Mouse (Mus musculus) testis, adult 2 months (tissue): ENCODE results near the gene Shb. TPM values are rescaled to one million over a fixed set of nuclear protein-coding genes. Genes with fewer than 3 reads are reported as not detected.
A peak's percentile ranks its signal among the peaks of the same experiment; 100 is the strongest.

Experiments used
- H3K27ac ChIP-seq: fragments of 200-500 bp; 2 replicates; pipeline ENCODE4 v1.5.1; 2012; ENCODE audit warnings: low read depth, low read length; ENCODE audit not compliant: control insufficient read depth, insufficient read depth
- H3K27me3 ChIP-seq: fragments of 200-500 bp; 2 replicates; pipeline ENCODE4 v1.6.1; 2012; ENCODE audit warnings: mild to moderate bottlenecking, low read length, moderate library complexity; ENCODE audit not compliant: control insufficient read depth, insufficient read depth
- H3K36me3 ChIP-seq: fragments of 200-500 bp; 2 replicates; pipeline ENCODE4 v1.6.1; 2012; ENCODE audit warnings: mild to moderate bottlenecking, low read length; ENCODE audit not compliant: control insufficient read depth, insufficient read depth
- H3K4me1 ChIP-seq: fragments of 200-500 bp; 2 replicates; pipeline ENCODE4 v1.6.1; 2012; ENCODE audit warnings: low read length; ENCODE audit not compliant: control insufficient read depth, insufficient read depth
- H3K4me3 ChIP-seq: fragments of 200-500 bp; 2 replicates; pipeline ENCODE4 v1.5.1; 2012; ENCODE audit warnings: low read depth, mild to moderate bottlenecking, low read length, moderate library complexity, mixed read lengths; ENCODE audit not compliant: control insufficient read depth
- CTCF ChIP-seq: fragments of 200-500 bp; IDR thresholded peaks from 2 replicates; pipeline ENCODE4 v1.5.1; 2012; ENCODE audit warnings: low read depth, mild to moderate bottlenecking, inconsistent platforms, low read length, moderate library complexity; ENCODE audit not compliant: control insufficient read depth, insufficient read depth, insufficient replicate concordance
- POLR2A ChIP-seq: fragments of 200-500 bp; IDR thresholded peaks from 2 replicates; pipeline ENCODE4 v1.6.1; 2012; ENCODE audit warnings: low read depth, mild to moderate bottlenecking, inconsistent platforms, low read length, moderate library complexity; ENCODE audit not compliant: control insufficient read depth
- polyA plus RNA-seq: library from polyadenylated mRNA; depleted of rRNA; stranded (reverse); fragments of >200 nt; gene quantifications from 2 replicates; pipeline ENCODE4 v1.2.3, GENCODE M21; 2012

Gene Shb
- polyA plus RNA-seq, 1 experiment, result 7.3 TPM

DNA sequence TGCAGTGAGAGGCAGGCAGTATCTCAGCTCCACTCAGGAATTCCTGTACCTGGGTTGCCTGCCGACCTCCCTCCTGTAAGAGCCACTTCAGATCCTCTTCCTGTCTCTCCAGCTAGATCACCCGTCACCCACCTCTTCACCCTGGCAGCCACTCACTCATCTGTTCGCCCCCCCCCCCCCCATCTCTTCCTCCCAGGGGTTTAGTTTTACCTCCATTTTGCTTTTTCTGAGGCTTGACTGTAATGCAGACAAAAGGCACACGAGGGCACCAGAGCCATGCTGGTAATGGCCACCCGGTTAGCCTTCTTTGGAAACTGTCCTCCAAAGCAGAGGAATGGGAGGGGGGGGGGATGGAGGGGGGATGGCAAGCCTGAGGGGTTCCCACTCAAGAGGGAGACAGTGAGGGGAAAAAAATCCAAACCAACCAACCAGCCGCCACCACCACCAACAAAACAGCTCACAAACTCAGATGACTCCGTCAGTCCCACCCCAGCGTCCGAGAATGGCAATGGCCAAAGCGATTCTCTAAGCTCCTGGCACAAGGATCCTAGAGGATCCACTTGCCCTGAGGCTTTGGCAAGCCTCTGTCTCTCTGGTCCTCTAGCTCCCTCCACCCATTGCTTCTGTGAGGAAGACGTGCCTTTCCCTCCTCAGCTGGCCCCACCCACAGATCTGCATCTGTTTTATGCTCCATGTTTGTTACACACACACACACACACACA, 113.9 kb downstream of the Shb start:
- Histone ChIP-seq H3K4me3 (no peak overlapping the region), H3K4me1 (no peaks in the 10 kb centered on the region), H3K27ac (no peak overlapping the region), H3K27me3 (no peaks in the 10 kb centered on the region), H3K36me3 (no peaks in the 10 kb centered on the region)
- TF ChIP-seq CTCF (peak; percentile 51; the same call in 1 of the 2 replicates), POLR2A (no peak)

DNA sequence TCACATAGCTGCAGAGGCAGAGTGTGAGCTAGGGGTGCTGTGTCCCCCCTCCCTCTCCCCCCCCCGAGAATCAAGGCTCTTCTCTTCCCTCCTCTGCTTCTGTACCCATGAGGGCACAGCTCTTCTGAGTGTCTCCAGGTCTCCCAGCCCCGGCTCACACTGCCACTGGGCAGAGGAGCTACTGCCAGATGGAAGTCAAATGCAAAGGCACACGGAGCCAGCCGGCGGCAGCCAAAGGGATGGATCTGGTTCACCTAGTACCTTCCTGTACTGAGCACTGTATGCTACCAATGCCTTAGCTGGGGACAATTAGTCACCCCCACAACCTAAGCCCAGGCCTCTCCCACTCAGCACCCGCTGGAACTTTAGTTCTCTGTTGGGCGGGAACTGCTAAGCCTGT, 116.0 kb downstream of the Shb start:
- H3K27ac ChIP-seq, result no peak overlapping the region
- H3K27me3 ChIP-seq, result no peaks in the 10 kb centered on the region
- no peaks in the 10 kb centered on the region for H3K4me1 ChIP-seq

GRCm38 (mm10) chr4:45413674-45414338, 118.5 kb downstream of the Shb start:
- H3K27me3 ChIP-seq, result no peaks in the 10 kb centered on the region
- no peaks in the 10 kb centered on the region for H3K36me3 ChIP-seq
- no peak for TF ChIP-seq CTCF
- no peak for TF ChIP-seq POLR2A
- H3K27ac ChIP-seq, result no peak overlapping the region
- peaks cover 3% of the 10 kb centered on the region for H3K4me1 ChIP-seq
- no peak overlapping the region for H3K4me3 ChIP-seq

More for the DNA sequence above, 116.0 kb downstream of the Shb start:
- Histone ChIP-seq H3K36me3 (no peaks in the 10 kb centered on the region), H3K4me3 (peak overlapping the region; percentile 28; the same call in 1 of the 2 replicates)
- TF ChIP-seq CTCF (no peak), POLR2A (no peak)

DNA sequence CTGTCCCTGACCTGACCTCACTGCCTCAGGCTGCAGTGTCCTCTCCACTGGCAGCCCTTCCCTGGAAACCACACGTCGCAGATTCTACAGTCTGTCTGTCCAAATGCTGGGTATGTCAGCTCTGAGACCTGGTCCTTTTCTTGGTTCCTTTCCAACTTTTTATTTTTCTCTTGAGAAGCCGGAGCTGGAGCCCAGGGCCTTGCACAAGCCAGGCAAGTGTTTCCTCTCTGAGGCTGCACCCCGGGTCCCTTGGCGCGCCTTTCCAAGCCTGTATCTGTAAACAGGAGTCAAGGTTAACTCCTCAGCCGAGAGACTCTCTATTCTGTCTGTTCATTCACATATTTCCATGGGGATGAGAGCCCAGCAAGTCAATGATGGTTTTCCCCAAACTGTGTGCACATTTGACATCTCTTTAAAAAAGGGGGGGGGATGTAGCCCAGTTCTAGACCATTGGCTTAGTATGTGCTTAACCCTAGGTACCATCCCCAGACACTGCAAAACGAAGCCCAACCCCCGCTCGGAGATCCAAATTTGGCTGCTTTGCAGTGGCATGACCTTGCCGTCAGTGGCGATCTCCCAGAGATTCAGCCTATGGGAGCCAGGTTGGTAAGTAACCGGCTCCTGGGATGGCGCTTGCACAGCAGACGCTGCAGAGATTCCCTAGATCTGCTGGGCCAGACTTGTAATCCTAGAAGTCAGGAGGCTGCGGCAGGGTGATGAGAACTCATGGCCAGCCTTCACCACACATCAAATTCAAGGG, 119.7 kb downstream of the Shb start:
- H3K27ac ChIP-seq, result no peak overlapping the region
- no peak overlapping the region for H3K4me3 ChIP-seq
- TF ChIP-seq CTCF (no peak), POLR2A (no peak)
- no peaks in the 10 kb centered on the region for H3K27me3 ChIP-seq
- no peaks in the 10 kb centered on the region for H3K36me3 ChIP-seq
- peaks cover 5% of the 10 kb centered on the region for H3K4me1 ChIP-seq

DNA sequence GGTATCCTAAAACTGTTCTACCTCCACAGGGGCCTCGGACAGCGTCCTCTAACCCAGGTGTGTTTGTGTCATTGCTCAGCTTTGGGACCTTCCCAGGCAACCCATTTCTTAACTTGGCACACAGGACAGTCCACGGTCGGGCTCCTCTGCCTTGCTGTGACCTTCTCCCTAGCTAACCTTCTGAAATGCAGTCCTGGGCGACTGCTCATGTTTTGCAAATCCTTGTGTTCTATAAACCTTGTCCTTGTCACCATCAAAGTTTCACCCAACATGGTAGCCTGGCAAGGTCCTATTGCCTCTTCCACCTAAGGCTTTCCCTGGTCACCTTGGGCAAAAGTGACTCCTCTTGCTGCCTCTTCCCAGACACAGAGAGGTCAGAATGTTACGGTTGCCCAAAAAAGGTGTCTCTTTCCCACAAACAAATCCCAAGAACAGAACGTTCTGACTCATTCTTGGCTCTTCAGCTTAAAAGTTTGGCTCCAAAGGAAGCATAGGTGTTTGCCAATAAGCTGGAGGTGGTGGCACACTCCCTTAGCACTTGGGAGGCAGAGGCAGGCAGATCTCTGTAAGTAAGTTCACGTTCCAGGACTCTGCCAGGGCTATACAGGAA, 121.0 kb downstream of the Shb start:
- TF ChIP-seq CTCF (no peak), POLR2A (no peak)
- Histone ChIP-seq H3K27ac (no peak overlapping the region), H3K4me1 (peaks cover 5% of the 10 kb centered on the region), H3K27me3 (no peaks in the 10 kb centered on the region), H3K36me3 (no peaks in the 10 kb centered on the region), H3K4me3 (no peak overlapping the region)

- Histone ChIP-seq H3K4me3 (peak overlapping the region; percentile 87), H3K36me3 (no peaks in the 10 kb centered on the region), H3K27me3 (no peaks in the 10 kb centered on the region), H3K4me1 (peaks cover 5% of the 10 kb centered on the region), H3K27ac (peak overlapping the region; percentile 68)
- TF ChIP-seq POLR2A (no peak), CTCF (no peak)
These were observed 123.0 kb downstream of the Shb start for GRCm38 (mm10) chr4:45409270-45409669.
